Mouse (Mus musculus) MEL (cell line): ENCODE measurements around the gene Ifi27l2a. TPM values are rescaled to one million over a fixed set of nuclear protein-coding genes. Genes with fewer than 3 reads are reported as not detected.

Experiments used
- DNase-seq: peaks from one replicate; pipeline ENCODE4 v3.0.0; 2011; ENCODE audit warnings: low read depth, low spot score
- H3K27ac ChIP-seq: 2 replicates; pipeline ENCODE4 v1.5.1; 2012; ENCODE audit warnings: low read depth, mild to moderate bottlenecking, control low read depth, low read length, moderate library complexity; ENCODE audit not compliant: control insufficient read depth
- H3K27me3 ChIP-seq, 2 experiments: fragments of 150-350 bp in 1 of 2; sonication (generic) in 1 of 2; 2 replicates each; pipeline ENCODE4 v1.6.1; 2012; ENCODE audit warnings: low read length in 2 of 2, mild to moderate bottlenecking in 2 of 2, improper control_type of control experiment in 1 of 2, moderate library complexity in 1 of 2; ENCODE audit not compliant: insufficient read depth in 2 of 2, control insufficient read depth in 1 of 2
- H3K36me3 ChIP-seq, 2 experiments: 2 replicates each; pipeline ENCODE4 v1.6.1; 2012 to 2014; ENCODE audit warnings: low read length in 2 of 2, improper control_type of control experiment in 1 of 2, inconsistent platforms in 1 of 2, mild to moderate bottlenecking in 1 of 2; ENCODE audit not compliant: insufficient read depth in 2 of 2, control insufficient read depth in 1 of 2
- H3K4me1 ChIP-seq, 2 experiments: fragments of 150-350 bp in 1 of 2; sonication (generic) in 1 of 2; 2 replicates each; pipeline ENCODE4 v1.6.1; 2012; ENCODE audit warnings: low read length in 2 of 2, improper control_type of control experiment in 1 of 2, mild to moderate bottlenecking in 1 of 2; ENCODE audit not compliant: insufficient read depth in 2 of 2, control insufficient read depth in 1 of 2
- H3K4me3 ChIP-seq, 2 experiments: fragments of 150-350 bp in 1 of 2; sonication (generic) in 1 of 2; 2 replicates each; pipeline ENCODE4 v1.5.1; 2012; ENCODE audit warnings: low read depth in 2 of 2, low read length in 2 of 2, mild to moderate bottlenecking in 2 of 2, moderate library complexity in 2 of 2, control low read depth in 1 of 2, improper control_type of control experiment in 1 of 2; ENCODE audit not compliant: control insufficient read depth in 1 of 2, insufficient read depth in 1 of 2
- H3K79me2 ChIP-seq: 2 replicates; pipeline ENCODE4 v1.6.1; 2012; ENCODE audit warnings: mild to moderate bottlenecking, low read length, moderate library complexity; ENCODE audit not compliant: control insufficient read depth, poor library complexity, insufficient read depth
- H3K9ac ChIP-seq: 2 replicates; pipeline ENCODE4 v1.6.1; 2012; ENCODE audit warnings: low read depth, mild to moderate bottlenecking, control low read depth, low read length, moderate library complexity; ENCODE audit not compliant: control insufficient read depth, poor library complexity, severe bottlenecking
- H3K9me3 ChIP-seq: fragments of 150-350 bp; sonication (generic); replicated peaks from 2 replicates; pipeline ENCODE4 v1.6.1; 2012; ENCODE audit warnings: mild to moderate bottlenecking, low read length, improper control_type of control experiment, moderate library complexity; ENCODE audit not compliant: insufficient read depth
- BHLHE40 ChIP-seq: IDR thresholded peaks from 2 replicates; pipeline ENCODE4 v1.6.1; 2012; ENCODE audit warnings: low read depth, mild to moderate bottlenecking, inconsistent platforms, low read length, improper control_type of control experiment, borderline replicate concordance
- CHD1 ChIP-seq: IDR thresholded peaks from 2 replicates; pipeline ENCODE4 v1.6.1; 2012; ENCODE audit warnings: low read depth, mild to moderate bottlenecking, inconsistent platforms, low read length, improper control_type of control experiment
- CHD2 ChIP-seq: IDR thresholded peaks from 2 replicates; pipeline ENCODE4 v1.6.1; 2011; ENCODE audit warnings: low read length, improper control_type of control experiment
- CTCF ChIP-seq, 3 experiments: IDR thresholded peaks in 2 of 3; conservative IDR thresholded peaks in 1 of 3; 2 replicates each; pipeline ENCODE4 v1.5.1; 2011 to 2012; ENCODE audit warnings: low read length in 3 of 3, low read depth in 2 of 3, mild to moderate bottlenecking in 2 of 3, improper control_type of control experiment in 1 of 3, inconsistent platforms in 1 of 3, mixed read lengths in 1 of 3, moderate library complexity in 1 of 3; ENCODE audit not compliant: control insufficient read depth in 1 of 3, insufficient read depth in 1 of 3, poor library complexity in 1 of 3, severe bottlenecking in 1 of 3
- E2F4 ChIP-seq: IDR thresholded peaks from 2 replicates; pipeline ENCODE4 v1.6.1; 2011; ENCODE audit warnings: low read depth, low read length, improper control_type of control experiment, borderline replicate concordance
- EP300 ChIP-seq, 2 experiments: IDR thresholded peaks; 2 replicates each; pipeline ENCODE4 v1.6.1; 2011; ENCODE audit warnings: improper control_type of control experiment in 2 of 2, low read length in 2 of 2, low read depth in 1 of 2, mild to moderate bottlenecking in 1 of 2
- GABPA ChIP-seq: IDR thresholded peaks from 2 replicates; pipeline ENCODE4 v1.6.1; 2012; ENCODE audit warnings: low read depth, mild to moderate bottlenecking, inconsistent platforms, low read length, improper control_type of control experiment, moderate library complexity
- GATA1 ChIP-seq: IDR thresholded peaks from 2 replicates; pipeline ENCODE4 v1.6.1; 2011; ENCODE audit warnings: low read depth, low read length, improper control_type of control experiment
- JUND ChIP-seq: IDR thresholded peaks from 2 replicates; pipeline ENCODE4 v1.6.1; 2011; ENCODE audit warnings: low read depth, mild to moderate bottlenecking, improper control_type of control experiment, low read length
- MAX ChIP-seq: IDR thresholded peaks from 2 replicates; pipeline ENCODE4 v1.6.1; 2011; ENCODE audit warnings: low read length, improper control_type of control experiment
- MYB ChIP-seq: IDR thresholded peaks from 2 replicates; pipeline ENCODE4 v1.6.1; 2011; ENCODE audit warnings: mild to moderate bottlenecking, low read depth, low read length, improper control_type of control experiment
- NRF1 ChIP-seq: IDR thresholded peaks from 2 replicates; pipeline ENCODE4 v1.6.1; 2014; ENCODE audit warnings: low read depth, mild to moderate bottlenecking, inconsistent platforms, low read length, improper control_type of control experiment, moderate library complexity; ENCODE audit not compliant: poor library complexity, insufficient read depth, severe bottlenecking
- POLR2A ChIP-seq, 2 experiments: IDR thresholded peaks; 2 replicates each; pipeline ENCODE4 v1.6.1; 2011 to 2012; ENCODE audit warnings: low read length in 2 of 2, mild to moderate bottlenecking in 2 of 2, control low read depth in 1 of 2, improper control_type of control experiment in 1 of 2, low read depth in 1 of 2, moderate library complexity in 1 of 2; ENCODE audit not compliant: control insufficient read depth in 1 of 2, insufficient read depth in 1 of 2, poor library complexity in 1 of 2
- POLR2AphosphoS5 ChIP-seq: IDR thresholded peaks from 2 replicates; pipeline ENCODE4 v1.6.1; 2012; ENCODE audit warnings: low read depth, borderline replicate concordance, mild to moderate bottlenecking, inconsistent platforms, low read length, moderate library complexity, mixed read lengths
- RAD21 ChIP-seq: IDR thresholded peaks from 2 replicates; pipeline ENCODE4 v1.6.1; 2011; ENCODE audit warnings: mild to moderate bottlenecking, low read depth, low read length, improper control_type of control experiment
- RCOR1 ChIP-seq: IDR thresholded peaks from 2 replicates; pipeline ENCODE4 v1.6.1; 2012; ENCODE audit warnings: low read depth, mild to moderate bottlenecking, inconsistent platforms, low read length, improper control_type of control experiment
- SMC3 ChIP-seq: IDR thresholded peaks from 2 replicates; pipeline ENCODE4 v1.6.1; 2011; ENCODE audit warnings: low read depth, low read length, improper control_type of control experiment
- TCF12 ChIP-seq: IDR thresholded peaks from 2 replicates; pipeline ENCODE4 v1.6.1; 2014; ENCODE audit warnings: low read depth, mild to moderate bottlenecking, inconsistent platforms, low read length, improper control_type of control experiment, moderate library complexity
- UBTF ChIP-seq: IDR thresholded peaks from 2 replicates; pipeline ENCODE4 v1.6.1; 2012; ENCODE audit warnings: low read depth, mild to moderate bottlenecking, inconsistent platforms, low read length, improper control_type of control experiment, moderate library complexity, borderline replicate concordance; ENCODE audit not compliant: insufficient read depth
- USF1 ChIP-seq: IDR thresholded peaks from 2 replicates; pipeline ENCODE4 v1.6.1; 2014; ENCODE audit warnings: low read depth, mild to moderate bottlenecking, inconsistent platforms, low read length, improper control_type of control experiment, moderate library complexity
- ZC3H11A ChIP-seq: IDR thresholded peaks from 2 replicates; pipeline ENCODE4 v1.6.1; 2012; ENCODE audit warnings: low read depth, mild to moderate bottlenecking, inconsistent platforms, low read length, improper control_type of control experiment
- ZMIZ1 ChIP-seq: IDR thresholded peaks from 2 replicates; pipeline ENCODE4 v1.6.1; 2012; ENCODE audit warnings: low read depth, mild to moderate bottlenecking, inconsistent platforms, low read length, improper control_type of control experiment, moderate library complexity
- polyA plus RNA-seq, 2 experiments: library from polyadenylated mRNA; stranded (reverse) in 1 of 2; unstranded in 1 of 2; fragments of >175 nt in 1 of 2; fragments of >200 nt in 1 of 2; gene quantifications; 2 replicates each; pipeline versions ENCODE4 v1.2.1 to v1.2.4; 2012; ENCODE audit warnings: low replicate concordance in 2 of 2, low read depth in 1 of 2; ENCODE audit not compliant: insufficient read length in 2 of 2, insufficient read depth in 1 of 2, missing spikeins in 1 of 2
- total RNA-seq: library from RNA; depleted of rRNA; stranded (reverse); fragments of 300-350 nt; gene quantifications from 2 replicates; pipeline ENCODE4 v1.2.3, GENCODE M21; 2012

The Ifi27l2a gene
- total and polyA plus RNA-seq, 3 experiments, result 3.2 to 3.5 TPM; not detected in 1

- H3K9me3 ChIP-seq, result no peaks in the 10 kb centered on the region
- peak overlapping the region; percentile 44 for H3K27ac ChIP-seq
- no peak for DNase-seq
- peak overlapping the region; percentile 54 for H3K9ac ChIP-seq
- no peaks in the 10 kb centered on the region for H3K79me2 ChIP-seq
- H3K4me3 ChIP-seq, result peak overlapping the region in 1 of 2 experiments; percentile 46; a peak in 2 of 4 replicates
- H3K4me1 ChIP-seq, result peaks cover 3 to 14% of the 10 kb centered on the region in 2 experiments; a peak in 3 of 4 replicates
- no peak for TF ChIP-seq POLR2AphosphoS5
- TF ChIP-seq ZMIZ1, result 0 out of 2 replicates have a peak, but pooled peaks have one; percentile 3
- no peak for TF ChIP-seq POLR2A (IDR thresholded peaks at IDR 0.05; ENCODE audit: control insufficient read depth in 1 of 2, insufficient read depth in 1 of 2, low read depth in 1 of 2, low read length in 2 of 2, poor library complexity in 1 of 2)
- H3K36me3 ChIP-seq, result peaks cover 0 to 5% of the 10 kb centered on the region in 2 experiments; a peak in 3 of 4 replicates
- H3K27me3 ChIP-seq, result no peaks in the 10 kb centered on the region
Measured at GRCm38 (mm10) chr12:103433430-103433829, 10.1 kb downstream of the Ifi27l2a start.

GRCm38 (mm10) chr12:103426710-103427109 is 16.8 kb downstream of the Ifi27l2a start:
- H3K36me3 ChIP-seq, result peaks cover 9 to 27% of the 10 kb centered on the region in 2 experiments
- no peak overlapping the region for H3K27ac ChIP-seq
- peaks cover 11 to 12% of the 10 kb centered on the region in 2 experiments; a peak in 3 of 4 replicates for H3K4me1 ChIP-seq
- no peak overlapping the region for H3K4me3 ChIP-seq
- TF ChIP-seq CTCF (IDR thresholded peaks at IDR 0.05 in 2 of 3, conservative IDR thresholded peaks at IDR 0.05 in 1 of 3; ENCODE audit: control insufficient read depth in 1 of 3, insufficient read depth in 1 of 3, low read depth in 2 of 3, low read length in 3 of 3, poor library complexity in 1 of 3, severe bottlenecking in 1 of 3) (0 out of 6 replicates have a peak, but pooled peaks of 1 of the 3 experiments have one; percentile 13), BHLHE40 (no peak)
- no peak for DNase-seq
- H3K9ac ChIP-seq, result no peak overlapping the region
- peaks cover 33% of the 10 kb centered on the region for H3K79me2 ChIP-seq
- H3K27me3 ChIP-seq, result no peaks in the 10 kb centered on the region
- no peaks in the 10 kb centered on the region for H3K9me3 ChIP-seq

- H3K9me3 ChIP-seq, result no peaks in the 10 kb centered on the region
- peak; percentile 99 for DNase-seq
- peaks cover 38% of the 10 kb centered on the region for H3K79me2 ChIP-seq
- H3K27me3 ChIP-seq, result no peaks in the 10 kb centered on the region
- peaks cover 13 to 35% of the 10 kb centered on the region in 2 experiments for H3K36me3 ChIP-seq
- peak within 1 kb of the TSS; percentile 74 for H3K27ac ChIP-seq
- H3K4me3 ChIP-seq, result peak within 1 kb of the TSS; percentile 87
- H3K9ac ChIP-seq, result peak within 1 kb of the TSS; percentile 86
- peaks cover 11 to 12% of the 10 kb centered on the region in 2 experiments; a peak in 3 of 4 replicates for H3K4me1 ChIP-seq
- 0 out of 2 replicates have a peak, but pooled peaks have one; percentile 8 for TF ChIP-seq RCOR1
- TF ChIP-seq RAD21, result peak; percentile 93
- no peak for TF ChIP-seq POLR2AphosphoS5
- TF ChIP-seq EP300 (IDR thresholded peaks at IDR 0.05; ENCODE audit: low read depth in 1 of 2, low read length in 2 of 2), result peak in 1 of 2 experiments; percentile 37; a peak in 1 of 4 replicates
- TF ChIP-seq BHLHE40, result 0 out of 2 replicates have a peak, but pooled peaks have one; percentile 19
- TF ChIP-seq CHD2, result peak; percentile 43; the same call in 1 of the 2 replicates
- TF ChIP-seq ZMIZ1, result peak; percentile 31; the same call in 1 of the 2 replicates
- TF ChIP-seq E2F4, result no peak
- TF ChIP-seq CHD1, result no peak
- TF ChIP-seq ZC3H11A, result peak; percentile 85
- TF ChIP-seq GABPA, result no peak
- TF ChIP-seq CTCF (IDR thresholded peaks at IDR 0.05 in 2 of 3, conservative IDR thresholded peaks at IDR 0.05 in 1 of 3; ENCODE audit: control insufficient read depth in 1 of 3, insufficient read depth in 1 of 3, low read depth in 2 of 3, low read length in 3 of 3, poor library complexity in 1 of 3, severe bottlenecking in 1 of 3), result peak; percentile 51 to 94 (median 83)
- peak; percentile 87 for TF ChIP-seq SMC3
- TF ChIP-seq MYB, result no peak; the same call in 1 of the 2 replicates
- TF ChIP-seq GATA1, result peak; percentile 97
- TF ChIP-seq USF1, result 0 out of 2 replicates have a peak, but pooled peaks have one; percentile 33
- TF ChIP-seq UBTF, result no peak
- TF ChIP-seq JUND, result no peak
- TF ChIP-seq NRF1, result peak; percentile 87
- TF ChIP-seq MAX, result peak; percentile 83
- TF ChIP-seq TCF12, result peak; percentile 75
Measured at GRCm38 (mm10) chr12:103425729-103426470, 17.6 kb downstream of the Ifi27l2a start, which contains the start of gene Ddx24. TSS of gene Ddx24 (minus strand) at chr12:103425830.
